Mouse (Mus musculus) intestine, embryonic 14.5 days (tissue): Measurements from ENCODE around the gene Gse1. TPM values are rescaled to one million over a fixed set of nuclear protein-coding genes. Genes with fewer than 3 reads are reported as not detected.

Source experiments
- ATAC-seq: fragments of 200-750 bp; cut with Nextera tagmentation; replicated peaks from 2 replicates; pipeline ENCODE4 v1.8.0; 2017; ENCODE audit warnings: low read depth, moderate number of reproducible peaks, moderate TSS enrichment, moderate library complexity; ENCODE audit not compliant: low FRiP score, low TSS enrichment
- DNase-seq: peaks from one replicate; pipeline ENCODE4 v3.0.0-alpha.2; 2018; ENCODE audit warnings: low spot score
- H3K27ac ChIP-seq: fragments of 300-500 bp; sonication (generic); 2 replicates; pipeline ENCODE4 v1.5.1; 2014; ENCODE audit warnings: low read depth, mild to moderate bottlenecking, control low read depth
- H3K27me3 ChIP-seq: fragments of 300-500 bp; sonication (generic); replicated peaks from 2 replicates; pipeline ENCODE4 v1.6.1; 2014; ENCODE audit warnings: low read length, control low read depth; ENCODE audit not compliant: control insufficient read depth, insufficient read depth
- H3K36me3 ChIP-seq: fragments of 300-500 bp; sonication (generic); 2 replicates; pipeline ENCODE4 v1.6.1; 2014; ENCODE audit warnings: low read length, control low read depth; ENCODE audit not compliant: control insufficient read depth, insufficient read depth
- H3K4me1 ChIP-seq: fragments of 300-500 bp; sonication (generic); replicated peaks from 2 replicates; pipeline ENCODE4 v1.6.1; 2014; ENCODE audit warnings: low read length, control low read depth, mixed read lengths; ENCODE audit not compliant: control insufficient read depth, insufficient read depth
- H3K4me2 ChIP-seq: fragments of 300-500 bp; sonication (generic); 2 replicates; pipeline ENCODE4 v1.6.1; 2014; ENCODE audit warnings: low read length
- H3K4me3 ChIP-seq: fragments of 300-500 bp; sonication (generic); 2 replicates; pipeline ENCODE4 v1.5.1; 2014; ENCODE audit warnings: low read depth, low read length, control low read depth, mixed read lengths
- H3K9ac ChIP-seq: fragments of 300-500 bp; sonication (generic); 2 replicates; pipeline ENCODE4 v1.6.1; 2014; ENCODE audit warnings: mild to moderate bottlenecking, low read length
- H3K9me3 ChIP-seq: fragments of 300-500 bp; sonication (generic); 2 replicates; pipeline ENCODE4 v1.6.1; 2016; ENCODE audit warnings: low read length, control low read depth; ENCODE audit not compliant: control insufficient read depth
- WGBS: fragments of 180-500 bp; shearing (Covaris S2); extraction: QIAGEN DNeasy Blood & Tissue Kit; methylation state at CpG from one replicate; pipeline ENCODE4 v1.1.7; 2014; 5-methylcytosine and 5-hydroxymethylcytosine counted together
- polyA plus RNA-seq: library from polyadenylated mRNA; unstranded; fragments of >200 nt; fragmentation: Nextera tagmentation; extraction: Ambion mirVana; gene quantifications from 2 replicates; pipeline ENCODE4 v1.2.1, GENCODE M21; 2014

Gse1 gene
- polyA plus RNA-seq, 1 experiment from 2014 or later = 13.3 TPM

GRCm38 (mm10) chr8:120188510-120188909, 39.7 kb upstream of the Gse1 start:
- H3K4me2 ChIP-seq = no peak overlapping the region
- H3K27me3 ChIP-seq = no peaks in the 10 kb centered on the region
- no peaks in the 10 kb centered on the region for H3K9me3 ChIP-seq
- no peak overlapping the region for H3K27ac ChIP-seq
- H3K36me3 ChIP-seq = no peaks in the 10 kb centered on the region
- H3K4me3 ChIP-seq = no peak overlapping the region
- no peak overlapping the region for H3K9ac ChIP-seq
- ATAC-seq = no peak
- peaks cover 52% of the 10 kb centered on the region for H3K4me1 ChIP-seq
- no peak for DNase-seq
- whole genome bisulfite sequencing = 80% methylated on average over 6 of the region's 6 CpGs

GRCm38 (mm10) chr8:120189440-120189839, 38.8 kb upstream of the Gse1 start:
- no peaks in the 10 kb centered on the region for H3K36me3 ChIP-seq
- WGBS = 70% methylated on average over 6 of the region's 6 CpGs
- H3K4me1 ChIP-seq = peaks cover 46% of the 10 kb centered on the region
- no peak overlapping the region for H3K9ac ChIP-seq
- H3K4me3 ChIP-seq = no peak overlapping the region
- DNase-seq (no peak), ATAC-seq (no peak)
- no peak overlapping the region for H3K4me2 ChIP-seq
- no peak overlapping the region for H3K27ac ChIP-seq
- H3K9me3 ChIP-seq = no peaks in the 10 kb centered on the region
- H3K27me3 ChIP-seq = no peaks in the 10 kb centered on the region

- Histone ChIP-seq H3K9me3 (no peaks in the 10 kb centered on the region), H3K27ac (peak overlapping the region; percentile 88), H3K4me2 (no peak overlapping the region), H3K4me1 (peaks cover 39% of the 10 kb centered on the region), H3K9ac (no peak overlapping the region), H3K27me3 (no peaks in the 10 kb centered on the region), H3K4me3 (no peak overlapping the region), H3K36me3 (no peaks in the 10 kb centered on the region)
- ATAC-seq (peak; percentile 18; the same call in 1 of the 2 replicates), DNase-seq (no peak)
- WGBS = 84% methylated on average over 17 of the region's 17 CpGs
These were observed 38.0 kb upstream of the Gse1 start for GRCm38 (mm10) chr8:120190107-120190809.

GRCm38 (mm10) chr8:120190810-120191413, 37.3 kb upstream of the Gse1 start:
- peak; percentile 90 for ATAC-seq
- 0 out of 2 replicates have a peak overlapping the region, but pooled peaks have one; percentile 6 for H3K4me3 ChIP-seq

GRCm38 (mm10) chr8:120191633-120192032, 36.6 kb upstream of the Gse1 start:
- DNase-seq = no peak
- Histone ChIP-seq H3K27me3 (no peaks in the 10 kb centered on the region), H3K36me3 (no peaks in the 10 kb centered on the region), H3K27ac (peak overlapping the region; percentile 88), H3K9me3 (no peaks in the 10 kb centered on the region), H3K9ac (no peak overlapping the region), H3K4me2 (peak overlapping the region; percentile 42; the same call in 1 of the 2 replicates), H3K4me3 (no peak overlapping the region), H3K4me1 (peaks cover 25% of the 10 kb centered on the region)
- ATAC-seq = 0 out of 2 replicates have a peak, but pooled peaks have one; percentile 26
- WGBS = 62% methylated on average over 5 of the region's 5 CpGs

More at GRCm38 (mm10) chr8:120190810-120191413, 37.3 kb upstream of the Gse1 start:
- H3K4me2 ChIP-seq = peak overlapping the region; percentile 42
- H3K27me3 ChIP-seq = no peaks in the 10 kb centered on the region
- H3K9me3 ChIP-seq = no peaks in the 10 kb centered on the region
- peaks cover 32% of the 10 kb centered on the region for H3K4me1 ChIP-seq
- H3K27ac ChIP-seq = peak overlapping the region; percentile 88
- H3K9ac ChIP-seq = peak overlapping the region; percentile 10; the same call in 1 of the 2 replicates
- H3K36me3 ChIP-seq = no peaks in the 10 kb centered on the region
- DNase-seq = peak; percentile 87
- 16% methylated on average over 20 of the region's 20 CpGs for WGBS

- H3K27ac ChIP-seq = peak overlapping the region; percentile 88
These were observed 36.1 kb upstream of the Gse1 start for GRCm38 (mm10) chr8:120192118-120192517.

GRCm38 (mm10) chr8:120201351-120201750, 26.9 kb upstream of the Gse1 start:
- Histone ChIP-seq H3K36me3 (no peaks in the 10 kb centered on the region), H3K27me3 (no peaks in the 10 kb centered on the region), H3K4me1 (peaks cover 11% of the 10 kb centered on the region; the same call in 1 of the 2 replicates), H3K4me2 (no peak overlapping the region), H3K9me3 (peaks cover 7% of the 10 kb centered on the region), H3K27ac (no peak overlapping the region), H3K4me3 (no peak overlapping the region), H3K9ac (no peak overlapping the region)
- ATAC-seq (no peak), DNase-seq (no peak)
- WGBS = 79% methylated on average over 6 of the region's 6 CpGs

More at GRCm38 (mm10) chr8:120192118-120192517, 36.1 kb upstream of the Gse1 start:
- H3K4me3 ChIP-seq = no peak overlapping the region
- H3K4me1 ChIP-seq = peaks cover 20% of the 10 kb centered on the region; the same call in 1 of the 2 replicates
- no peaks in the 10 kb centered on the region for H3K27me3 ChIP-seq
- no peak overlapping the region for H3K9ac ChIP-seq
- ATAC-seq (no peak), DNase-seq (no peak)
- no peaks in the 10 kb centered on the region for H3K36me3 ChIP-seq
- no peaks in the 10 kb centered on the region for H3K9me3 ChIP-seq
- no peak overlapping the region for H3K4me2 ChIP-seq
- 94% methylated on average over 5 of the region's 5 CpGs for WGBS

GRCm38 (mm10) chr8:120202546-120202945, 25.7 kb upstream of the Gse1 start:
- peaks cover 7% of the 10 kb centered on the region for H3K9me3 ChIP-seq
- no peak overlapping the region for H3K27ac ChIP-seq
- no peak overlapping the region for H3K9ac ChIP-seq
- H3K4me2 ChIP-seq = no peak overlapping the region
- H3K4me3 ChIP-seq = no peak overlapping the region
- H3K36me3 ChIP-seq = no peaks in the 10 kb centered on the region
- ATAC-seq (no peak), DNase-seq (no peak)
- peaks cover 11% of the 10 kb centered on the region; the same call in 1 of the 2 replicates for H3K4me1 ChIP-seq
- no peaks in the 10 kb centered on the region for H3K27me3 ChIP-seq
- 49% methylated on average over 3 of the region's 3 CpGs for WGBS
